Mouse (Mus musculus): Measurements from ENCODE around the gene Gtf3c3. TPM values are rescaled to one million over a fixed set of nuclear protein-coding genes. Genes with fewer than 3 reads are reported as not detected.

Gene Gtf3c3
- polyA plus RNA-seq, 1 experiment from 2014 or later = 24.3 TPM

GRCm38 (mm10) chr1:54384221-54384620 lies 54.5 kb downstream of the Gtf3c3 start:
- Histone ChIP-seq H3K36me3 (no peaks in the 10 kb centered on the region), H3K9ac (replicated peaks) (no peak overlapping the region), H3K27ac (replicated peaks) (no peak overlapping the region), H3K4me3 (no peak overlapping the region), H3K27me3 (no peaks in the 10 kb centered on the region), H3K4me1 (no peaks in the 10 kb centered on the region), H3K9me3 (no peaks in the 10 kb centered on the region), H3K4me2 (replicated peaks) (no peak overlapping the region)
- WGBS = 18% methylated on average over 1 of the region's 1 CpGs
- no peak for ATAC-seq (replicated peaks)

GRCm38 (mm10) chr1:54380978-54381914 lies 57.5 kb downstream of the Gtf3c3 start:
- Histone ChIP-seq H3K4me1 (no peaks in the 10 kb centered on the region), H3K36me3 (no peaks in the 10 kb centered on the region), H3K9me3 (no peaks in the 10 kb centered on the region), H3K9ac (replicated peaks) (no peak overlapping the region), H3K4me3 (no peak overlapping the region), H3K4me2 (replicated peaks) (no peak overlapping the region), H3K27me3 (no peaks in the 10 kb centered on the region), H3K27ac (replicated peaks) (no peak overlapping the region)
- WGBS = 83% methylated on average over 9 of the region's 9 CpGs
- ATAC-seq (replicated peaks) = peak; percentile 68

GRCm38 (mm10) chr1:54377506-54378051 lies 61.2 kb downstream of the Gtf3c3 start:
- Histone ChIP-seq H3K4me2 (replicated peaks) (no peak overlapping the region), H3K4me1 (no peaks in the 10 kb centered on the region), H3K9ac (replicated peaks) (no peak overlapping the region), H3K9me3 (no peaks in the 10 kb centered on the region), H3K27me3 (no peaks in the 10 kb centered on the region), H3K27ac (replicated peaks) (no peak overlapping the region), H3K4me3 (no peak overlapping the region), H3K36me3 (no peaks in the 10 kb centered on the region)
- no peak for ATAC-seq (replicated peaks)

- ATAC-seq (replicated peaks) = no peak
- no peak overlapping the region for H3K4me2 ChIP-seq (replicated peaks)
- no peaks in the 10 kb centered on the region for H3K9me3 ChIP-seq
- 87% methylated on average over 6 of the region's 6 CpGs for WGBS
- H3K27me3 ChIP-seq = no peaks in the 10 kb centered on the region
- H3K4me3 ChIP-seq = no peak overlapping the region
- no peak overlapping the region for H3K9ac ChIP-seq (replicated peaks)
- no peaks in the 10 kb centered on the region for H3K36me3 ChIP-seq
- H3K4me1 ChIP-seq = no peaks in the 10 kb centered on the region
- no peak overlapping the region for H3K27ac ChIP-seq (replicated peaks)
These were observed 82.2 kb downstream of the Gtf3c3 start for GRCm38 (mm10) chr1:54356566-54356965.

GRCm38 (mm10) chr1:54355485-54355884 lies 83.3 kb downstream of the Gtf3c3 start:
- no peak for ATAC-seq (replicated peaks)
- H3K27ac ChIP-seq (replicated peaks) = no peak overlapping the region
- 73% methylated on average over 5 of the region's 5 CpGs for WGBS
- H3K4me1 ChIP-seq = no peaks in the 10 kb centered on the region
- H3K9ac ChIP-seq (replicated peaks) = no peak overlapping the region
- H3K4me2 ChIP-seq (replicated peaks) = no peak overlapping the region
- H3K4me3 ChIP-seq = no peak overlapping the region
- no peaks in the 10 kb centered on the region for H3K27me3 ChIP-seq
- H3K36me3 ChIP-seq = no peaks in the 10 kb centered on the region
- H3K9me3 ChIP-seq = no peaks in the 10 kb centered on the region

- no peaks in the 10 kb centered on the region for H3K9me3 ChIP-seq
- 92% methylated on average over 4 of the region's 4 CpGs for WGBS
- no peak overlapping the region for H3K4me2 ChIP-seq (replicated peaks)
- H3K27me3 ChIP-seq = no peaks in the 10 kb centered on the region
- H3K4me3 ChIP-seq = no peak overlapping the region
- no peaks in the 10 kb centered on the region for H3K4me1 ChIP-seq
- H3K9ac ChIP-seq (replicated peaks) = no peak overlapping the region
- no peak for ATAC-seq (replicated peaks)
- no peaks in the 10 kb centered on the region for H3K36me3 ChIP-seq
- H3K27ac ChIP-seq (replicated peaks) = no peak overlapping the region
These were observed 84.0 kb downstream of the Gtf3c3 start for GRCm38 (mm10) chr1:54354786-54355185.

Other genes starting within 250 kb of the Gtf3c3 start
- gene Hecw2, start 243.8 kb downstream of the Gtf3c3 start, polyA plus RNA-seq (2015; fragmentation: Nextera tagmentation; extraction: Ambion mirVana) = 4.3 TPM in 2 replicates
- gene Ccdc150, start 188.3 kb downstream of the Gtf3c3 start, polyA plus RNA-seq (2015; fragmentation: Nextera tagmentation; extraction: Ambion mirVana) = 0.18 TPM in 1 of 2 replicates, not detected in the other
- gene Pgap1, start 118.7 kb upstream of the Gtf3c3 start, polyA plus RNA-seq (2015; fragmentation: Nextera tagmentation; extraction: Ambion mirVana) = 28.1 and 30.4 TPM in 2 replicates

All from forebrain, embryonic 15.5 days (tissue).